ENCODE assay signal across 12 mouse cellular contexts in genomic region chr2:32420647-32421046, GRCm38 (mm10). TPM values are rescaled to one million over a fixed set of nuclear protein-coding genes. Genes with fewer than 3 reads are reported as not detected.
"Had no signal": no experiment of that assay in that cellular context is flagged by ENCODE, and none has a peak within 500 bp of the region (broad histone marks: within the 10 kb centered on the region; RNA-seq: fewer than 3 reads in every experiment).

No protein-coding gene starts in this region.

- H3K9ac ChIP-seq: limb, embryonic 12.5 days; lung, embryonic 15.5 days; midbrain, embryonic 12.5 days; stomach, embryonic 15.5 days had no signal

- DNase-seq: liver; lung, postnatal 14 days; right cerebral cortex, postnatal 14 days; thymus, postnatal 4 days had no signal

- H3K9me3 ChIP-seq: limb, embryonic 12.5 days; lung, embryonic 15.5 days; megakaryocyte, embryonic 14.5 days; midbrain, embryonic 12.5 days; stomach, embryonic 15.5 days had no signal

- H3K27me3 ChIP-seq: limb, embryonic 12.5 days; lung, embryonic 15.5 days; megakaryocyte, embryonic 14.5 days; midbrain, embryonic 12.5 days; stomach, embryonic 15.5 days had no signal

- H3K4me2 ChIP-seq: limb, embryonic 12.5 days; lung, embryonic 15.5 days; midbrain, embryonic 12.5 days; stomach, embryonic 15.5 days had no signal

- H3K27ac ChIP-seq: layer of hippocampus, adult 2 months; limb, embryonic 12.5 days; lung, embryonic 15.5 days; macrophage; midbrain, embryonic 12.5 days; stomach, embryonic 15.5 days had no signal

- H3K4me3 ChIP-seq: layer of hippocampus, adult 2 months; limb, embryonic 12.5 days; lung, embryonic 15.5 days; midbrain, embryonic 12.5 days; stomach, embryonic 15.5 days had no signal

RNA-seq across cellular contexts. Expression of gene Lcn2, which starts 32.6 kb away (rescaled TPM):
- total RNA-seq: midbrain, postnatal 0 days had no signal
